Mouse (Mus musculus) erythroblast, embryonic 14.5 days (primary cell): ENCODE results near the gene Kif23.

Experiments used
- GATA1 ChIP-seq: IDR thresholded peaks from 2 replicates; pipeline ENCODE4 v1.6.1; 2012; ENCODE audit warnings: low read length, inconsistent platforms, mixed read lengths
- TAL1 ChIP-seq: IDR thresholded peaks from 3 replicates; pipeline ENCODE4 v1.6.1; 2012; ENCODE audit warnings: low read length, inconsistent platforms, mixed read lengths

- TF ChIP-seq GATA1 (no peak), TAL1 (no peak)
These were observed 39.7 kb downstream of the Kif23 start for GRCm38 (mm10) chr9:61906912-61907311.
